Mouse (Mus musculus) kidney, adult 2 months (tissue): ENCODE data around the gene Sar1b.

Experiments
- CTCF ChIP-seq: fragments of 200-500 bp; conservative IDR thresholded peaks from 2 replicates; pipeline ENCODE4 v1.5.1; 2011; ENCODE audit warnings: low read depth, mild to moderate bottlenecking, control low read depth, low read length, moderate library complexity, mixed read lengths; ENCODE audit not compliant: insufficient read depth, insufficient read length
- POLR2A ChIP-seq: fragments of 200-500 bp; IDR thresholded peaks from one replicate; pipeline ENCODE4 v1.6.1; 2011; ENCODE audit warnings: low read depth, low read length, control low read depth

DNA sequence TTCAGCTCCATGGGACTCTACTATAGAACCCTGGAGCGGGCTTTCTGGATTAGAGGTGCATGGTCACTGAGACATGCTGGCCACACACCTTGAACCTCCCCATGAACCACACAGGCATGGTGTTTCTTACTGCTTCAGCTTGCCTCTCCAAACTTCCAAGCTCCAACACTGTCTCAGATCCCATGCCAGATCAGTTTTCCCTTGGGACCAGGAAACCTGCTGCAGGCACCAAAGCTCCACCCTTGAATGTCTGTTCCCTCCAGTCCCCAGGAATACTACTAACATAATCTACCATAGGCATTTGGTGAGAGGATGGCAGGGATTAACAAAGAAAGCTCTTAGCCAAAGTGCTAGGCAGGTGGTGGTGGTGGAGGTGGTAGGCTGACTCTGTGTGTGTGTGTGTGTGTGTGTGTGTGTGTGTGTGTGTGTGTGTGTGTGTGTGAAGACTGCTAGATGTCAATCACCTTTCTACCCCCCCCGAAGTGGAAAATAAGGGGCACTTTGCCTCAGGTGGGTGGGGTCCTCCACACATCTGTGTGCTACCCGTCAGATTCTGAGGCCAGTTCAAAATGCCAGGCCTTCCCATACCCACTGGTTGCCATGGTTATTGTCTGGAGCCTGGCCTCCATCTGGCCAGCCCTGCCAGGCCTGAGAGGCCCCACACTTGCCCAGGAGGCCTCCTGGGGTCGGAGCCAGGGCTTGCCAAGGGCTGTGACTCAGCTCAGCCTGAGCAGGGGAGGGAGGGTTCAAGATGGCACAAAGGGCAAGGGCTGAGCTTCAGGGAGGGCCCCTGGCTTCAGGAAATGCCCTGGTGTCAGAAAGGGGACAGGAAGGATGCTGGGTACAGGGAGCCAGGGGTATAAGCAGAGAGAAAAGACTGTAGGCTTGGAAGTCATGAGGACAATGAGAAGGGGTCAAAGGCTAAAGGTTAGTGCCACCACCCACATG lies 68.7 kb downstream of the Sar1b start:
- TF ChIP-seq POLR2A = no peak
- no peak for TF ChIP-seq CTCF
